Mouse (Mus musculus): ENCODE results near the gene Car5a.

The Car5a gene

DNA sequence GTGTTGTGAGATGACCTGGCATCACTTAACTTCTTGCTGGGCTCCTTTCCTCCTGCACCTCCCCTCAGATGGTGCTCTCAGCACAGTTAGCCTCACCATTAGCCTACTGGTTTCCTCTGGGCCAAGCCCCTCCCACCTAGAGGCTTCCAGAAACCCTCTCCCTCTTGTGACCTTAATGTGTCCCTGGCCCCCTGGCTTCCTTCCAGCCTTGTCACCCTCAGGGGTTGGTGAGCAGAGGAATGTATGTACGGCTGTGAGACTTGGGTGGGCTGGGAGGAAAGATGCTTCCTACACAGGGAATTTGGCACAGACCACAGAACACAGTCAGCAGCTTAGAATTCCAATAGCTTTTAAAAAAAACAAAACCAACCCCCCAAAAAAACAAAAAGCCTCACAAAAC is 63.9 kb downstream of the Car5a start:
- no peak for DNase-seq (ENCODE audit: low spot score in 2 of 2)

DNA sequence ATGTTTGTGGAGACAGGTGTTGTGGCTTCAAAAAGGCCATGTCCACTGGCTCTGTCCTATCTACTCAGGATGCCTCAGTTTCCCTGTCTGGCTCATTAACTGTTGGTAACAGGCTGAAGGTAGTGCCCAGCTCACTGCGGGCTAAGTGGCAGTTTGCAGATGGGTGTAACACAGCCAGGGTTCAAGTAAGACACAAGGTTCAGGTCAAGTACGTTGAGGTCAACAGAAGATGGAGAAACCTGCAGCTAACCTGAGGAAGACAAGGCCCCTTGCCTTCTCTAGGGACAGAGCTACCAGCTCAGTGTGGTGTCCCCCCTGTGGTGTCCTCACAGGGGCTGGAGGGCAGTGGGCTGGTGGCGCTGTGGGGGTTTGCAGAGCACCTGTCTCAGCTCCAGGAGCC is 65.0 kb downstream of the Car5a start:
- no peak for DNase-seq (ENCODE audit: low spot score in 2 of 2)

- no peak for DNase-seq (ENCODE audit: low spot score in 2 of 2)
Measured at GRCm38 (mm10) chr8:121877828-121878480, 66.8 kb downstream of the Car5a start.

DNA sequence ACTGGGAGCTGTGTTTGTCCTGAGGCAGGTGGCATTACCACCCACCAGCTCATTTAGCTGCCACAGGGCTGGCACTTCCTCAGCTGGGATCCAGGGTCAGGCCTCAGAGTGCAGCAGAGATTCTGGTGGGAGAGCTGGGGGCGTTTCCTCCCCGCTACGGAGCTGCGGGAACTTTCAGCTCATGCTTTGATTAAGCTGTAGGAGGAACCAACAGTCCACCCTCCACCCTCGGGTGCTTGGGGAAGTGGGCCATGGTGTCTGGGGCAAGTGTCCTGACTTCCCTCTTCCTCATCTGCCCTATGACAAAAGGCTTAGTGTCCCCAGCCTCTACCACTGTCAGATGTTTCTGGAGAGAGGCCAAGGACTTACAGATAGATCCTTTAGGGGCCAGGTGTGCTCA is 67.5 kb downstream of the Car5a start:
- DNase-seq (ENCODE audit: low spot score in 2 of 2) = no peak

DNA sequence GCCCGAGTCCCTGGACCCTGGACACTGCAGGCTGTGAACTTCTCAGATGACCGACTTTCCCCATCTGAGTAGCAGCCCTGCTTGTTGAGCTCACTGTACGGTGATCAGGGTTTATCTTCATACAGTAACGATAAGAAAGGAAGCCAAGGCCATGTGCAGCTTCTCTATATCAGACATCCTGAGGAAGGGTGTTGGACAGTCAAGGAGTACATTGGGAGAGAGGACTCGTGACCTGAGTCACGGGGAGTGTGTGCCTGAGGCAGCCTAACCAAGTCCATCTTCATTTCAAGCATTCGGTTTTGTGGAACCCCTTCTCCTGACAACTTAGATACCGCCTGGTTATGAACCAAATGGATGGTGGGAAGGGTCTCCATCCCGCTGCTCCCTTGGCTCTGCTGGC is 69.2 kb downstream of the Car5a start:
- DNase-seq (ENCODE audit: low spot score in 2 of 2) = no peak

GRCm38 (mm10) chr8:121875045-121875444 is 69.7 kb downstream of the Car5a start:
- DNase-seq (ENCODE audit: low spot score in 2 of 2) = peak; percentile 33 to 48

GRCm38 (mm10) chr8:121874031-121874430 is 70.7 kb downstream of the Car5a start:
- no peak for DNase-seq (ENCODE audit: low spot score in 2 of 2)

DNA sequence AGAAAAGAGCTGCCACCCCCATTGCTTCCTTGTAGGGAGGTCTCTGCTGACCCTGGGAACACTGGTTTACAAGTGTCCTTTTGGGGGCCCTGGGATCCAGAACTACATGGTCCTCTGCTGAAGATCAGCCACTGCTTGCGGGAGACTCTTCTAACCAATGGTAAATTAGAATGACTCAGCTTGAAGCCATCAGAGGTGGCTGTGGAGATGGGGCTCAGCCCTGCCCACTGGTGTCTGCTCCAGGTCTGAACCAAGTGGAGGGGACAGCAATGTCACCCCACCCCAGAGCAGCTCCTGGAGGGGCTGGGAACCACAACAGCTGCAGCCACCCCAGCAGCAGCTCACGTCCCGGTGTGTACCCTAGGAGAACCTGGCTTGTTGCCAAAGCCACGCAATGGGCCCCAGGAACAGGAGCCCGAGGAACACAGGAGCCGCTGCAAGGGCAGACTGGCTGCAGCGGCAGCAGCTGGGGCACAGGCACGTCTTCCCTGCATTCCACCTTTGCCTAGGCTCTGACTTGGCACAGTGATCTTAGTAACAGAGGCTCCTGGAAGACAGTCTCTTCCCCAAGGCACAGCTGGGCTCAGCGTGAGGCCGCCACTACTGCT is 72.8 kb downstream of the Car5a start:
- no peak for DNase-seq (ENCODE audit: low spot score in 2 of 2)

- DNase-seq (ENCODE audit: low spot score in 2 of 2) = no peak
Measured at GRCm38 (mm10) chr8:121870190-121870589, 74.5 kb downstream of the Car5a start.

DNA sequence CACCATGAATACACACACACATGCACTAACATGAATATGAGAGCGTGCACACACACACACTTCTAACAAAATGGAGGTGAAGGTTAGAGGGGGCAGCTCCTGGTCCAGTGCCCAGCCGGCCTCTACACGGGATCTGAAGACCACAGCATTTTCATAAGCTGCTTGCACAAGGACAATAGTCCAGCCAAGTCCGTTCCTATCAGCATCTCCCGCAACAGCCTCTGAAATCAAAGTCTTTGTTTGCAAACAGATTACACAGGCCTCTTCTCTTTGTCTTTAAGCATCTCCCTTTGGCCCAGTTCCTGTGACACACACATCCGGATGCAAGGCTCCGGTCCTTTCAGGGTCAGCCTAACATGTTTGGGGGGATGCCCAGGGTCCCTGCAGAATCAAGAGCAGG is 75.8 kb downstream of the Car5a start:
- no peak for DNase-seq (ENCODE audit: low spot score in 2 of 2)

- DNase-seq (ENCODE audit: low spot score in 2 of 2) = no peak
Measured at GRCm38 (mm10) chr8:121868196-121868595, 76.5 kb downstream of the Car5a start.

All from right cerebral cortex, adult 2 months (tissue).